Mouse (Mus musculus): ENCODE results near the gene Gm7298. TPM values are rescaled to one million over a fixed set of nuclear protein-coding genes. Genes with fewer than 3 reads are reported as not detected.
"Not testable (repeated sequence)": the region's sequence is repeated elsewhere in the genome, so short reads cannot be mapped to it uniquely, and the experiment has no call there.

Gm7298 gene
- polyA plus RNA-seq (2012) = not detected in 2 replicates

GRCm38 (mm10) chr6:121732632-121733031, at the start of gene Gm7298:
Gene Gm7298 (plus strand): TSS chr6:121732932.
- no peak for TF ChIP-seq GATA1 (IDR thresholded peaks at IDR 0.05; ENCODE audit: low read length)

- no peak for TF ChIP-seq GATA1 (IDR thresholded peaks at IDR 0.05; ENCODE audit: low read length)
Measured at GRCm38 (mm10) chr6:121828034-121828433, 95.3 kb downstream of the Gm7298 start.

GRCm38 (mm10) chr6:121836361-121836760, 103.6 kb downstream of the Gm7298 start:
- TF ChIP-seq GATA1 (IDR thresholded peaks at IDR 0.05; ENCODE audit: low read length) = no peak

DNA sequence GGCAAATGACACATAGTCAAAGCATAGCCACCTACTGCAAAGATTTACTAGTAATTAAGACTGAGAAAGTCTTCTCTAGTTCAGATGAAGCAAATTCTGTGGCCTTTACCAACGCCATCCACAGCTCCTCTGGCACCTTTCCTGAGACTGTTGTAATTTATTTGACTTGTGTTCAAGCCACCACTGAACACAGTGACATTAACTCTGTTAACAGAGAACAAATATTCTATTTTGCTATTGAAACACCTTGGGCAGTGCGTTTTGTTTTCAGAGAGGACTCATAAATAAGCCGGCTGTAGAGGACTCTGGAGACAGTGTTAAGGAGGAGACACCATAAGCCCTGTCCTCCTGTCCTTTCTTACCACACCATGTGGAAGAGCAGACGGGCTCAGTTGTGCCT, 105.5 kb downstream of the Gm7298 start, which contains the start of gene Mug1:
Gene Mug1, plus strand, starts transcription at position 271 of the 400 bp plus-strand sequence.
- TF ChIP-seq GATA1 (IDR thresholded peaks at IDR 0.05; ENCODE audit: low read length) = not testable (repeated sequence)

Other genes with a start within 250 kb of the Gm7298 start
- not detected in 2 replicates for gene A2m, start 97.6 kb upstream of the Gm7298 start, polyA plus RNA-seq (2012)
- gene Mug1, start 105.6 kb downstream of the Gm7298 start, polyA plus RNA-seq (2012) = 0.02 TPM in 1 of 2 replicates, not detected in the other

Measured in G1E-ER4 (cell line).